Mouse (Mus musculus) liver, embryonic 16.5 days (tissue): ENCODE results near the gene Kdm4b. TPM values are rescaled to one million over a fixed set of nuclear protein-coding genes. Genes with fewer than 3 reads are reported as not detected.

Experiments
- ATAC-seq: fragments of 200-750 bp; cut with Nextera tagmentation; 2 replicates; pipeline ENCODE4 v1.8.0; 2017; ENCODE audit warnings: low read depth, mild to moderate bottlenecking, moderate number of reproducible peaks, moderate library complexity
- H3K27ac ChIP-seq: fragments of 300-500 bp; sonication (generic); 2 replicates; pipeline ENCODE4 v1.5.1; 2014; ENCODE audit warnings: mild to moderate bottlenecking, low read length
- H3K27me3 ChIP-seq: fragments of 300-500 bp; sonication (generic); 2 replicates; pipeline ENCODE4 v1.6.1; 2014; ENCODE audit warnings: low read depth, low read length, mixed read lengths; ENCODE audit not compliant: control insufficient read depth, insufficient read depth
- H3K36me3 ChIP-seq: fragments of 300-500 bp; sonication (generic); 2 replicates; pipeline ENCODE4 v1.6.1; 2014; ENCODE audit warnings: mild to moderate bottlenecking; ENCODE audit not compliant: control insufficient read depth, insufficient read depth
- H3K4me1 ChIP-seq: fragments of 300-500 bp; sonication (generic); 2 replicates; pipeline ENCODE4 v1.6.1; 2014; ENCODE audit warnings: low read depth, low read length, mixed read lengths; ENCODE audit not compliant: control insufficient read depth
- H3K4me2 ChIP-seq: fragments of 300-500 bp; sonication (generic); 2 replicates; pipeline ENCODE4 v1.6.1; 2014; ENCODE audit warnings: low read depth, low read length, mixed read lengths
- H3K4me3 ChIP-seq: fragments of 300-500 bp; sonication (generic); 2 replicates; pipeline ENCODE4 v1.5.1; 2014; ENCODE audit warnings: low read depth, mild to moderate bottlenecking, low read length
- H3K9ac ChIP-seq: fragments of 300-500 bp; sonication (generic); 2 replicates; pipeline ENCODE4 v1.6.1; 2014; ENCODE audit warnings: low read depth, low read length
- H3K9me3 ChIP-seq: fragments of 300-500 bp; sonication (generic); replicated peaks from 2 replicates; pipeline ENCODE4 v1.6.1; 2016; ENCODE audit warnings: low read length; ENCODE audit not compliant: control insufficient read depth
- WGBS: fragments of 180-500 bp; shearing (Covaris S2); extraction: QIAGEN DNeasy Blood & Tissue Kit; methylation state at CpG from one replicate; pipeline ENCODE4 v1.1.7; 2014; ENCODE audit not compliant: insufficient replicate concordance; 5-methylcytosine and 5-hydroxymethylcytosine counted together
- polyA plus RNA-seq: library from polyadenylated mRNA; unstranded; fragments of >200 nt; fragmentation: Nextera tagmentation; extraction: Ambion mirVana; gene quantifications from 2 replicates; pipeline ENCODE4 v1.2.1, GENCODE M21; 2015

The Kdm4b gene
- polyA plus RNA-seq, 1 experiment from 2014 or later: 7.0 TPM

GRCm38 (mm10) chr17:56348128-56348527 lies 22.3 kb downstream of the Kdm4b start:
- Histone ChIP-seq H3K36me3 (peaks cover 3% of the 10 kb centered on the region; the same call in 1 of the 2 replicates), H3K4me3 (no peak overlapping the region), H3K27me3 (no peaks in the 10 kb centered on the region), H3K9me3 (no peaks in the 10 kb centered on the region), H3K27ac (peak overlapping the region; percentile 15; the same call in 1 of the 2 replicates), H3K4me2 (peak overlapping the region; percentile 35), H3K4me1 (peaks cover 30% of the 10 kb centered on the region), H3K9ac (no peak overlapping the region)
- 45% methylated on average over 4 of the region's 4 CpGs for WGBS
- peak; percentile 74 for ATAC-seq

- H3K4me1 ChIP-seq: peaks cover 28% of the 10 kb centered on the region
- ATAC-seq: peak; percentile 58
- no peak overlapping the region for H3K9ac ChIP-seq
- no peak overlapping the region for H3K4me3 ChIP-seq
- peak overlapping the region; percentile 15; the same call in 1 of the 2 replicates for H3K27ac ChIP-seq
- no peaks in the 10 kb centered on the region for H3K27me3 ChIP-seq
- no peaks in the 10 kb centered on the region for H3K9me3 ChIP-seq
- H3K36me3 ChIP-seq: peaks cover 3% of the 10 kb centered on the region; the same call in 1 of the 2 replicates
- peak overlapping the region; percentile 35 for H3K4me2 ChIP-seq
Observed at GRCm38 (mm10) chr17:56348586-56348985, 22.7 kb downstream of the Kdm4b start.

- WGBS: 12% methylated on average over 2 of the region's 2 CpGs
- no peaks in the 10 kb centered on the region for H3K9me3 ChIP-seq
- H3K4me1 ChIP-seq: peaks cover 28% of the 10 kb centered on the region
- no peak overlapping the region for H3K4me2 ChIP-seq
- no peak overlapping the region for H3K4me3 ChIP-seq
- ATAC-seq: peak; percentile 38; the same call in 1 of the 2 replicates
- H3K36me3 ChIP-seq: peaks cover 6% of the 10 kb centered on the region; the same call in 1 of the 2 replicates
- no peaks in the 10 kb centered on the region for H3K27me3 ChIP-seq
- H3K9ac ChIP-seq: no peak overlapping the region
- H3K27ac ChIP-seq: no peak overlapping the region
Observed at GRCm38 (mm10) chr17:56350694-56351093, 24.8 kb downstream of the Kdm4b start.

- ATAC-seq: peak; percentile 48; the same call in 1 of the 2 replicates
Observed at GRCm38 (mm10) chr17:56356921-56357885, 31.3 kb downstream of the Kdm4b start.

GRCm38 (mm10) chr17:56359183-56359725 lies 33.4 kb downstream of the Kdm4b start:
- H3K4me3 ChIP-seq: no peak overlapping the region
- H3K9me3 ChIP-seq: no peaks in the 10 kb centered on the region
- no peak overlapping the region for H3K4me2 ChIP-seq
- no peaks in the 10 kb centered on the region for H3K4me1 ChIP-seq
- H3K27ac ChIP-seq: no peak overlapping the region
- H3K9ac ChIP-seq: no peak overlapping the region
- no peaks in the 10 kb centered on the region for H3K27me3 ChIP-seq
- ATAC-seq: no peak
- H3K36me3 ChIP-seq: peaks cover 6% of the 10 kb centered on the region; the same call in 1 of the 2 replicates
- 59% methylated on average over 3 of the region's 3 CpGs for WGBS

More at GRCm38 (mm10) chr17:56356921-56357885, 31.3 kb downstream of the Kdm4b start:
- H3K36me3 ChIP-seq: peaks cover 9% of the 10 kb centered on the region; the same call in 1 of the 2 replicates
- no peaks in the 10 kb centered on the region for H3K9me3 ChIP-seq
- no peak overlapping the region for H3K4me2 ChIP-seq
- H3K4me3 ChIP-seq: no peak overlapping the region
- 49% methylated on average over 9 of the region's 9 CpGs for WGBS
- H3K9ac ChIP-seq: no peak overlapping the region
- no peaks in the 10 kb centered on the region for H3K27me3 ChIP-seq
- no peak overlapping the region for H3K27ac ChIP-seq
- no peaks in the 10 kb centered on the region for H3K4me1 ChIP-seq

GRCm38 (mm10) chr17:56359864-56360263 lies 34.0 kb downstream of the Kdm4b start:
- WGBS: 73% methylated on average over 1 of the region's 1 CpGs
- H3K27ac ChIP-seq: no peak overlapping the region
- ATAC-seq: no peak
- H3K4me3 ChIP-seq: no peak overlapping the region
- H3K36me3 ChIP-seq: peaks cover 6% of the 10 kb centered on the region; the same call in 1 of the 2 replicates
- H3K27me3 ChIP-seq: no peaks in the 10 kb centered on the region
- H3K9ac ChIP-seq: no peak overlapping the region
- H3K9me3 ChIP-seq: no peaks in the 10 kb centered on the region
- no peak overlapping the region for H3K4me2 ChIP-seq
- no peaks in the 10 kb centered on the region for H3K4me1 ChIP-seq

GRCm38 (mm10) chr17:56360451-56360850 lies 34.6 kb downstream of the Kdm4b start:
- no peak overlapping the region for H3K27ac ChIP-seq
- no peak overlapping the region for H3K4me3 ChIP-seq
- no peaks in the 10 kb centered on the region for H3K4me1 ChIP-seq
- no peak overlapping the region for H3K9ac ChIP-seq
- ATAC-seq: no peak
- H3K9me3 ChIP-seq: no peaks in the 10 kb centered on the region
- H3K4me2 ChIP-seq: no peak overlapping the region
- 76% methylated on average over 8 of the region's 8 CpGs for whole genome bisulfite sequencing
- H3K27me3 ChIP-seq: no peaks in the 10 kb centered on the region
- H3K36me3 ChIP-seq: peaks cover 6% of the 10 kb centered on the region; the same call in 1 of the 2 replicates

- Histone ChIP-seq H3K9ac (no peak overlapping the region), H3K36me3 (no peaks in the 10 kb centered on the region), H3K9me3 (no peaks in the 10 kb centered on the region), H3K27me3 (no peaks in the 10 kb centered on the region), H3K4me1 (no peaks in the 10 kb centered on the region), H3K4me2 (no peak overlapping the region), H3K4me3 (no peak overlapping the region), H3K27ac (no peak overlapping the region)
- no peak for ATAC-seq
- 60% methylated on average over 2 of the region's 2 CpGs for WGBS
Observed at GRCm38 (mm10) chr17:56361542-56361941, 35.7 kb downstream of the Kdm4b start.
